Mouse (Mus musculus) midbrain, postnatal 0 days (tissue): ENCODE data around the gene Dcbld1. TPM values are rescaled to one million over a fixed set of nuclear protein-coding genes. Genes with fewer than 3 reads are reported as not detected.
"Not testable (repeated sequence)": the region's sequence is repeated elsewhere in the genome, so short reads cannot be mapped to it uniquely, and the experiment has no call there.

Experiments
- ATAC-seq: fragments of 200-750 bp; cut with Nextera tagmentation; 2 replicates; pipeline ENCODE4 v1.8.0; 2017; ENCODE audit warnings: moderate number of reproducible peaks, mild to moderate bottlenecking, moderate TSS enrichment, moderate library complexity; ENCODE audit not compliant: low FRiP score
- DNase-seq: peaks from one replicate; pipeline ENCODE4 v3.0.0-alpha.2; 2015; ENCODE audit warnings: low spot score
- H3K27ac ChIP-seq: fragments of 300-500 bp; sonication (generic); 2 replicates; pipeline ENCODE4 v1.5.1; 2014; ENCODE audit warnings: low read depth, mild to moderate bottlenecking, low read length, mixed read lengths
- H3K27me3 ChIP-seq: fragments of 300-500 bp; sonication (generic); 2 replicates; pipeline ENCODE4 v1.6.1; 2014; ENCODE audit warnings: low read length, control low read depth, mixed read lengths; ENCODE audit not compliant: insufficient read depth
- H3K36me3 ChIP-seq: fragments of 300-500 bp; sonication (generic); 2 replicates; pipeline ENCODE4 v1.6.1; 2014; ENCODE audit warnings: low read length, control low read depth, mixed read lengths; ENCODE audit not compliant: insufficient read depth
- H3K4me1 ChIP-seq: fragments of 300-500 bp; sonication (generic); 2 replicates; pipeline ENCODE4 v1.6.1; 2014; ENCODE audit warnings: mild to moderate bottlenecking, control low read depth, antibody characterized with exemption, low read length, mixed read lengths; ENCODE audit not compliant: insufficient read depth
- H3K4me2 ChIP-seq: fragments of 300-500 bp; sonication (generic); 2 replicates; pipeline ENCODE4 v1.6.1; 2014; ENCODE audit warnings: low read depth, mild to moderate bottlenecking, low read length, mixed read lengths; ENCODE audit not compliant: poor library complexity, severe bottlenecking
- H3K4me3 ChIP-seq: fragments of 300-500 bp; sonication (generic); 2 replicates; pipeline ENCODE4 v1.5.1; 2014; ENCODE audit warnings: low read depth, mild to moderate bottlenecking, low read length, moderate library complexity
- H3K9ac ChIP-seq: fragments of 300-500 bp; sonication (generic); replicated peaks from 2 replicates; pipeline ENCODE4 v1.6.1; 2014; ENCODE audit warnings: mild to moderate bottlenecking, low read length, moderate library complexity, mixed read lengths; ENCODE audit not compliant: poor library complexity, severe bottlenecking
- H3K9me3 ChIP-seq: fragments of 300-500 bp; sonication (generic); 2 replicates; pipeline ENCODE4 v1.6.1; 2016; ENCODE audit warnings: low read length, control low read depth
- CTCF ChIP-seq: IDR thresholded peaks from 2 replicates; pipeline ENCODE4 v1.5.1; 2016; ENCODE audit warnings: antibody characterized with exemption, mild to moderate bottlenecking
- WGBS: fragments of 180-500 bp; shearing (Covaris S2); extraction: QIAGEN DNeasy Blood & Tissue Kit; methylation state at CpG from one replicate; pipeline ENCODE4 v1.1.7; 2014; 5-methylcytosine and 5-hydroxymethylcytosine counted together
- polyA plus RNA-seq: library from polyadenylated mRNA; unstranded; fragments of >200 nt; fragmentation: Nextera tagmentation; extraction: Ambion mirVana; gene quantifications from 2 replicates; pipeline ENCODE4 v1.2.1, GENCODE M21; 2015
- total RNA-seq: library from RNA; depleted of rRNA; stranded (reverse); fragments of >200 nt; gene quantifications from 2 replicates; pipeline ENCODE4 v1.2.3, GENCODE M21; 2014

Dcbld1 gene
- total and polyA plus RNA-seq, 2 experiments from 2014 or later = 11.8 to 20.5 TPM

DNA sequence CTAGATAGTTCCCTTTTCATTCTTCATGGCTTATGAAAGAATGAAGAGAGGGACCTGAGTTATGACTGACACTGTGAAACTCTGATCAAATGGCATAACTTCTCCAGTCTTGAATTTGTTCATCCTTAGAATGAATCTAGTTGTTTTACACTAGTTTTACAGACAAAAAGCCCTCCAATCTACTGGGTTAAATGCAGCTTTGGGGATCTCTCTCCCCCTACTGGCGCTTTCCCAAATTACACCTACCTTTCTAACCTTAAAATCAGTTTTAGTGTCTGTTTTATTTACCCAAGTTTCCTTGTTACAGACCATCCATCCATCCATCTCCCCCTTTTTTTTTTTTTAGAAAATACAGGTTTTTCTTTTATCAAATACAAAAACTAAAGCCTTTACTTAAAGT is 97.6 kb downstream of the Dcbld1 start:
- Histone ChIP-seq H3K4me1 (no peaks in the 10 kb centered on the region), H3K4me2 (no peak overlapping the region), H3K27me3 (no peaks in the 10 kb centered on the region), H3K9ac (no peak overlapping the region), H3K4me3 (no peak overlapping the region), H3K36me3 (peaks cover 3% of the 10 kb centered on the region; the same call in 1 of the 2 replicates), H3K27ac (no peak overlapping the region), H3K9me3 (no peaks in the 10 kb centered on the region)
- DNase-seq (peak; percentile 68), ATAC-seq (no peak)
- peak; percentile 87 for TF ChIP-seq CTCF
- 3% methylated on average over 1 of the region's 1 CpGs for WGBS

DNA sequence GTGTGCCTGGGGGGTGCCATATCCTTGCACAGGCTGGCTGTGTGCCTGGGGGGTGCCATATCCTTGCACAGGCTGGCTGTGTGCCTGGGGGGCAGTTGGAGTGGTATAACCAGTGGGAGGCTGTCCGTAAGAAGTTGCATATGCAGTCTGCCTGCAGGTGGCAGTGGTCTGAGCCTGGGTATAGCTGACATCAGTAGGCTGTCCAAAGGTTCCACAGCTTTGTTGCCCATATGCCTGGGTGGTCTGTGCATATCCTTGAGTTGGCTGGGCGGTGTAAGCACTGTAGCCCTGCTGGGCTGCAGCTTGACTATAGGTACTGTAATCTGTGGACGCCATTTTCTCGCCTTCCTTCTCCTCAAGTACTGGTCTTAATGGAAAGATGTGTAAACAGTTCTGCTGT is 109.9 kb downstream of the Dcbld1 start:
- 96% methylated on average over 4 of the region's 4 CpGs for WGBS
- TF ChIP-seq CTCF = peak; percentile 29; the same call in 1 of the 2 replicates
- H3K36me3 ChIP-seq = peaks cover 26% of the 10 kb centered on the region
- ATAC-seq, H3K27ac ChIP-seq, DNase-seq, H3K4me3 ChIP-seq, H3K9me3 ChIP-seq, H3K9ac ChIP-seq, H3K4me1 ChIP-seq, H3K4me2 ChIP-seq, H3K27me3 ChIP-seq: not testable (repeated sequence)

DNA sequence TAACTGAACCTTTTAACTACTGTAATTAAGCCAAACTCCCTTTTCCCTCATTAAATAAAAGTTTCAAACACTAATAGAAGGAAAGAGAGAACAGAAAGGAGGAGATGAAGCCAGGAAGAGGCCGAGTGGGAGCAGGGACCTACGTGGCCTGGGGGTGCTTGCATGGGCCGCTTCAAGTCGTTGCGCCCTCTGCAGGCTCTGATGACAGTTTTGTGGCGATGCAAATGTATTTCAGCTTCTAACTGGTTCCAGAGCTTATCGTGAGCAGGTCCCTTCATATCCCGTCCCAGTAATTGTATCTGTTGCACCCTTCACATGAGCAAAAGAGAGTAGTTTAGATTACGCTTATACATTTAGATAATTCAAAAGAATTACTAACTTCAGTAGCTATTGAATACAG is 119.8 kb downstream of the Dcbld1 start:
- Histone ChIP-seq H3K9ac (no peak overlapping the region), H3K27me3 (no peaks in the 10 kb centered on the region), H3K27ac (no peak overlapping the region), H3K4me3 (no peak overlapping the region), H3K4me1 (no peaks in the 10 kb centered on the region), H3K9me3 (no peaks in the 10 kb centered on the region), H3K4me2 (no peak overlapping the region), H3K36me3 (peaks cover 13% of the 10 kb centered on the region)
- 74% methylated on average over 9 of the region's 9 CpGs for WGBS
- TF ChIP-seq CTCF = peak; percentile 24
- no peak for ATAC-seq
- DNase-seq = no peak

DNA sequence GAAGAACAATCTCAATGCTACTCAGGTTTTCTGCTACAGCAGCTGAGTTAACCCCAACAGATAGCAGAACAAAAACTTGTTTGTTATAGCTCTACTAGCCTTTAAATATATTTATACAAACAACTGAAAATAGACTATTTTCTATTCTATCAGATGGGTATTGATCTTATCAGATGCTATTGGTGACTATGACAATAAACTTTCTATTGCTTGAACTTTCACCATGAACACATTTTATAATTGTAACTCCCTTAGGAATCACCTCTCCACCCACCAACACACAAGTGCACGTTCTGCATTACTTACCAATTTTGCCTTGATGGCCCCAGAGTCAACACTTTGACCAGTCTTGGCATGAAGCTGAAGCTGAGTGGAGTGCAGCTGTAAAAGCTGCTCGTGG is 125.0 kb downstream of the Dcbld1 start, which contains the start of gene Gm26741:
Gene Gm26741, plus strand, starts transcription at position 301 of the 400 bp plus-strand sequence.
- 90% methylated on average over 2 of the region's 2 CpGs for WGBS
- DNase-seq (no peak), ATAC-seq (no peak)
- Histone ChIP-seq H3K27ac (no peak within 1 kb of the TSS), H3K9ac (no peak within 1 kb of the TSS), H3K27me3 (no peaks in the 10 kb centered on the region), H3K4me2 (no peak within 1 kb of the TSS), H3K36me3 (no peaks in the 10 kb centered on the region), H3K4me1 (no peaks in the 10 kb centered on the region), H3K4me3 (no peak within 1 kb of the TSS), H3K9me3 (no peaks in the 10 kb centered on the region)
- TF ChIP-seq CTCF = no peak

GRCm38 (mm10) chr10:52360241-52360735 is 126.9 kb downstream of the Dcbld1 start:
- Histone ChIP-seq H3K9me3 (no peaks in the 10 kb centered on the region), H3K27me3 (no peaks in the 10 kb centered on the region), H3K4me1 (no peaks in the 10 kb centered on the region), H3K4me3 (no peak overlapping the region), H3K27ac (no peak overlapping the region), H3K4me2 (no peak overlapping the region), H3K9ac (no peak overlapping the region), H3K36me3 (no peaks in the 10 kb centered on the region)
- no peak for DNase-seq
- WGBS = 95% methylated on average over 4 of the region's 4 CpGs
- no peak for ATAC-seq
- TF ChIP-seq CTCF = no peak

- DNase-seq = no peak
- H3K27ac ChIP-seq = no peak overlapping the region
- no peak overlapping the region for H3K4me3 ChIP-seq
- H3K4me2 ChIP-seq = no peak overlapping the region
- no peak overlapping the region for H3K9ac ChIP-seq
- no peaks in the 10 kb centered on the region for H3K36me3 ChIP-seq
- ATAC-seq = no peak
- 88% methylated on average over 9 of the region's 9 CpGs for WGBS
- TF ChIP-seq CTCF = no peak
- no peaks in the 10 kb centered on the region for H3K9me3 ChIP-seq
- no peaks in the 10 kb centered on the region for H3K4me1 ChIP-seq
- no peaks in the 10 kb centered on the region for H3K27me3 ChIP-seq
These were observed 127.6 kb downstream of the Dcbld1 start for GRCm38 (mm10) chr10:52360862-52361609.
